Mouse (Mus musculus): Measurements from ENCODE around the gene Gm28308.

The Gm28308 gene

DNA sequence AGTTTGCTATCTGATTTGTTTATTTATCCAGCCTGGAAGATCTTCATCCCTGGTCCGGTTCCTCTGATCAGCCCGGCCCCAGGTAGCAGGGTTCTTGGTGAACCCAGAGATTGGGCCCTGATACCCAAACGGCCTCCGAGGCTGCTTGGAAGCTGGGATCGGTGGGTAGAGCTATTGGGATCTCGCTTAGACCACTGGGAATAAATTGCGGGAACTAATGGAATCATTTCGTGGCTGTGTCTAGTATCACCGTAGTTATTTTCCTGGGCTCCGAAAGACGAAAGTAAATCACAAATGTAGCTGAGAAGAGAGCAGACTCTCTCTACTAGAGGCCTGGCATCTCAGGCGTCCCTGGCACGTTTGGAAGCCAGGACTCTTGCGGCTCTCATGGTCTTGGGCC is 7.9 kb downstream of the Gm28308 start:
- DNase-seq (ENCODE audit: low read depth, low spot score), result peak; percentile 18

GRCm38 (mm10) chr6:52204050-52204752 is 8.9 kb downstream of the Gm28308 start, which contains the start of gene Hoxa5:
Gene Hoxa5 (minus strand): TSS chr6:52204587.
- DNase-seq (ENCODE audit: low read depth, low spot score), result peak; percentile 93

- peak; percentile 73 for DNase-seq (ENCODE audit: low read depth, low spot score)
Observed at GRCm38 (mm10) chr6:52203371-52204049, 9.6 kb downstream of the Gm28308 start.

DNA sequence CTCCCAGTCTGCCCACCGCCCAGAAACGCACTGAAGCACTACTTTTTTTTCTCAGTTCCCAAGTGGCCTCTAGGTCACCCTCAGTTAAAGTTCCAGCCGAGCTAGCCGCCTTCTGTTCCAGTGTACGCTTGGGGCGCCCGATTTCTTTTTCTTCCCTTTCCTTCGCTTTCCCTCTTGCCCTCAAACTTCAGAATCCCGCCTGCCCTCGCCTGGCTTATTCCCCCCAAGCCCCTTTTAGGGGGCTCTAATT is 10.1 kb downstream of the Gm28308 start:
- peak; percentile 49 for DNase-seq (ENCODE audit: low read depth, low spot score)

DNA sequence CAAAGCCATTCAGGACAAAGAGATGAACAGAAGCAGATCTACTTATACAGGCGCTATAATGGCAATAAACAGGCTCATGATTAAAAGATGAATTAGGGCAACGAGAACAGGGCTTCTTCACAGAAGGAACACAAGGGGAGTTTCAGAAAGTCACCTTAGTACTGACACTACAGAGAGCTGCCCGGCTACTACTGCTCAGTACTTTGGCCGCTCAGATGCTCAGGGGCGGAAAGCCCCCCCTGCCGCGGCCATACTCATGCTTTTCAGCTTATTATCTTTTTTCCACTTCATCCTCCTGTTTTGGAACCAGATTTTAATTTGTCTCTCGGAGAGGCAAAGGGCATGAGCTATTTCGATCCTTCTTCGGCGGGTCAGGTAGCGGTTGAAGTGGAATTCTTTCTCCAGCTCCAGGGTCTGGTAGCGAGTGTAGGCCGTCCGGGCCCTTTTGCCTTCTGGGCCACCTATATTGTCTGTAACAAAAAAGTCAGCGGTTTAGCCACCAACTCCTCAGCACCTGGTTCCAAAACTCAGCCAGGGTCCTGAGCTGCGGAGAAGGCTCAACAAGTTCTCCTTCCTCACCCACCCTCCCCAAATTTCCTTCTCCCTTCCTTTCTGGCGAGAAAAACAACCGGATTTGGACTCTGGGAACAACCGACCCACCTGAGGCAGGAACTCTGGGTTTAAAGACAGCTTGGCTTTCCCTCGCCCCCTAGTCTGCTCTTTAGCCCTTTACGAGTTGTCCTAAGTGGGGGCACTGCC is 10.6 kb downstream of the Gm28308 start:
- DNase-seq (ENCODE audit: low read depth, low spot score), result peak; percentile 49

GRCm38 (mm10) chr6:52201269-52201668 is 11.9 kb downstream of the Gm28308 start:
- DNase-seq (ENCODE audit: low read depth, low spot score), result no peak

DNA sequence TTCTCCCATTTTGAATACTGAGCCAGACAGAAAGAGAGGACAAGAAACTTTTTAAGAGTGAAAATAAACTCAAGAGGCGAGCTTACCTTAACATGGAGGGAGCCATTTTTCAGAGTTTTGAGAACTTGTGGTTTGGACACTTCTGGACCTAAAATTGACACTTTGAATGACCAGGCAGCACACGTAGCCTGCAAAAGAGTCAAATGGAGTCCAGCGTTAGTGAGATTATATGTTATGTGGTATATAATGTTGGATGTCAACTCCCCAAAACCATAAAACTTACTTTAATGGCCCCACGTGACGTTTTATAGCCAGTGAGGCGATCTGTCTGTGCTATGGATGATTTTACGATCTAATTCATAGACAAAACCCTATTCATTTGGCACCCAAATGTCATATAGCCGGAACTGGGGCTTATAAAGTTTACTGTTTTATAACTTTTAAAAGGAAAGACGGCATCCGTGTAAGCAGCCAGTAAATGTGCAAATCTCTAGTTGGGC is 12.3 kb downstream of the Gm28308 start:
- no peak for DNase-seq (ENCODE audit: low read depth, low spot score)

DNA sequence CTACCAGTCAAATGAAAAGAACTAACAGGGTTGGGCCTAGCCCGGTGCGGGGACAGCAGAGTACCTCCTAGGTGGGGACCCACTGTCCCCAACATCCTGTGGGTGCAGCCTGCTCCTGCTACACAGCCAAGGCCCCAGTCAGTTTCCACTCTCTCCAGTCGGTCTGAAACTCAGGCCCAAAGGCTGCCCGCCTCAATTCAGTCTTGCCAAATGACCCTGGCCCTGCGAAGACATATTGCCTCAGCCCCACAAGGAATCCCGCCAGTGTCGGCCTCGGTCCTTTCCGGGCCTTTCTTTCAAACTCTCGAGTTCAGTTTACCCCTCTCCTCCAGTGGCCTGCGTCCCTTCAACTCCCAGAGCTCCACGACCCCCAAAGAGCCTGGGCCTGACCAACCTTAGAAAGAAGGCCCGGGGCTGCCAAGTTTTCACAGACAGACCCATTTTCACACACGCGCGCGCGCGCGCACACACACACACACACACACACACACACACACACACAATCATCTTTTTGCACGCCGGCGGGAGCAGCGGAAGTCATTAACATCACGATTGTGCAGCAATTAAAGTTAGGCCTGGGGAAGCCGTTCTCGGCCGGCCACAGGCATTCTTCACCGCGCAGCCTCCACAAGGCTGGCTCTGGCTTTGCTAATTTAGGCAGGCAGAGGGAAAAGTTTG is 12.9 kb downstream of the Gm28308 start:
- DNase-seq (ENCODE audit: low read depth, low spot score), result peak; percentile 39

- DNase-seq (ENCODE audit: low read depth, low spot score), result peak; percentile 75
Observed at GRCm38 (mm10) chr6:52197271-52197670, 15.9 kb downstream of the Gm28308 start.

- no peak for DNase-seq (ENCODE audit: low read depth, low spot score)
Observed at GRCm38 (mm10) chr6:52196811-52197210, 16.3 kb downstream of the Gm28308 start.

- DNase-seq (ENCODE audit: low read depth, low spot score), result no peak
Observed at GRCm38 (mm10) chr6:52194690-52195089, 18.4 kb downstream of the Gm28308 start.

- DNase-seq (ENCODE audit: low read depth, low spot score), result peak; percentile 82
Observed at GRCm38 (mm10) chr6:52191860-52192550, 21.1 kb downstream of the Gm28308 start.

GRCm38 (mm10) chr6:52190906-52191810 is 22.0 kb downstream of the Gm28308 start, which contains the start of gene Hoxa4:
Gene Hoxa4 (minus strand): TSS chr6:52191753.
- no peak for DNase-seq (ENCODE audit: low read depth, low spot score)

- DNase-seq (ENCODE audit: low read depth, low spot score), result peak; percentile 52
Observed at GRCm38 (mm10) chr6:52190410-52190809, 22.7 kb downstream of the Gm28308 start.

- no peak for DNase-seq (ENCODE audit: low read depth, low spot score)
Observed at GRCm38 (mm10) chr6:52189909-52190308, 23.2 kb downstream of the Gm28308 start.

- no peak for DNase-seq (ENCODE audit: low read depth, low spot score)
Observed at GRCm38 (mm10) chr6:52189172-52189591, 24.0 kb downstream of the Gm28308 start.

DNA sequence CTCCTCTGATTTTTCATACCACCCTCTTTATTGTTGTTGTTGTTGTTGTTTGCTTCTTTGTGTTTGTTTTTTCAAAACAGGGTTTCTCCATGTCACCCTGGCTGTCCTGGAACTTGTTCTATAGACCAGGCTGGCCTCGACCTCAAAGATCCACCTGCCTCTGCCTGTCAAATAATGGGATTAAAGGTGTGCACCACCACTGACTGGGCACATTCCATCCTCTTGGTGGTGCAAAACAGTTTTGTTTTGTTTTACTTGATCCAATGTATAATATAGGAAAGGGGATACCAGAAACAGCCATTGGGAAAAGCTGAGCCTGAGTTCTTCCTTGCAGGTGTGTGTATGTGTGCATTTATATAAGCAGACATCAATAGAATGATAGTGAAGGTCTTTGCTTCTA is 26.6 kb downstream of the Gm28308 start:
- DNase-seq (ENCODE audit: low read depth, low spot score), result no peak

DNA sequence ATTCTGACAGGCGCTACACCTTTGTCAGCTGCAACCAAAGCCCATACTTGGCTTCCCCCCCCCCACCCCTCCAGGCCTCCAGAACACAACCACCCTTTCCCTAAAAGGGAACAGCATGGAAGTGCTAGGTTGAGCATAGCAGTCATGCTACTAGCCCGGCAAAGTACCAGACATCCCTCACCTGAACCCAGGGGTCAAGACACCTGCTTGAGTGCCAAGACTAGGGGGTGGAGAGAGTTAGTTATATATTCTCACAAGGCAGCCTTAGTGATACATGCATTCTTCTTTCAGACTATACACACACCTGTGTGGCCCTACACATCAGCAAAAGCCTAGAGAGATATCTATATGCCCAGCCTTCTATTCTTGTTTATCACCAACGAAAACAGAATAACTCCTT is 27.3 kb downstream of the Gm28308 start:
- no peak for DNase-seq (ENCODE audit: low read depth, low spot score)

DNA sequence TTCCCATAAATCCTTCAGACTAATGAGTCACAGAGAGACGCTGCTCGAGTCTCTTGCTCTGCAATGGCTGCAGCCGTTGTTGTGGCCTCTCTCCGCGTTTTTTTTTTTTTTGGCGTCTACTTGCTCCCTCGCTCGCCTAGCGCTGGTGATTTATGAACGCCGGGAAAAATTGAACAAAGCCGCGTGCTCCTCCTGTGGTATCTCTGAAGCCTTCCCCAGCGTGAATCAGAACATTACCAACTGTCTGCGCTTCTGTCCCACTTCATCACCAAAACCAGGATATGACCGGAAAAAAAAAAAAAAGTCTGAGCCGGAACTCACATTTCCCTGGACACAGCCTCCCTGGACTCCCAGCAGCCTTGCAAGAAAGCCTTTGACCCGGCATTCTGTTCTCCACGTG is 27.9 kb downstream of the Gm28308 start:
- no peak for DNase-seq (ENCODE audit: low read depth, low spot score)

DNA sequence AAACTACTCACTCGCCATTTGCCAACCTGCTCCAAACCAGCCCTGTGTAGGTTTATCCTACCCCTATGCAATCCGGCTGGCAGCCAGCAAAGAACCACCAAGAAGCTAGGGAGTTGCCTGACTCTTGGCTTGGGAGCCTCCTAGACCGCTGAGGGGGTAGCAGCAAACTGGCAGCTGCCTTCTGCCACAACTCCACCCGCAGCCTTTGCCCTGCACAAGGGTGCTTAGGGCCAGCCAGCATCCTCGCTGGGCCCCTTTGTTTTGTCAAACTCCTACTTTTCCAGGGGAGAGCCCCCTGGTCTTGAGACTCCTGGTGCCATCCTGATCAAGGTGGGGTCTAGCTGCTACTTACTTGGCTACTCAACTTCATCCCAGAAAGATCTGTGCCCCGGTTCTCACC is 28.5 kb downstream of the Gm28308 start:
- DNase-seq (ENCODE audit: low read depth, low spot score), result no peak
